Mouse (Mus musculus) MEL-GATA-1-ER (cell line): Measurements from ENCODE around the gene Smyd3.

Experiments
- DNase-seq: peaks from one replicate; pipeline ENCODE4 v3.0.0-alpha.2; 2012; ENCODE audit warnings: low read depth; ENCODE audit errors: extremely low read depth

The Smyd3 gene

GRCm38 (mm10) chr1:179295626-179296025 lies 222.2 kb downstream of the Smyd3 start:
- DNase-seq: no peak

DNA sequence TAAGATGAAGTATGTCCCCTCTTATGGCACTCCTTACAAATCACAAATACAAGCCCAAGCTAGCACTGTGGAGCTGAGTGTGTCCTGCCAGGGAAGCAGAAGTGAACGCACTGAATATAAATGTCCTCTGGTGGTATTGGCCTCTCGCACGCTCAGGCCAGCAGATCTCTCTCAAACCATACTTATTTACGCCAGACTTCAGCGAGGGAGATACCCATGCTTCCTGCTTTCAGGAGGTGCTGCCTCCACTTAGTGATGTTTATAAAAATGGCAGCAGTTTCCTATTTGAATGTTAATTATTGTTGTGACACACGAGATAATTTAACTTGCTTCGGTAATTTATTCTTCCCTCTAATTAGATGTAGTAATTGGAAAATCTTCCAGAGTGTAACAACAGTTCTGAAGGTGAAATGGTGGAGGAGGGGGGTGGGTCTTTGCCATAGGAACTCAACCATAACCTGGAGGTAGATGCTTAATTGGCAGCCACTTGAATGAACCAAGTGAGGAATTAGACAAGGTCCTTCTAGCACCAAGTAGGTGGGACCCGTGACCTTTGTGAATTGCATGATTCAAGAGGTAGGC lies 224.0 kb downstream of the Smyd3 start:
- DNase-seq: no peak

- DNase-seq: peak; percentile 21
Measured at GRCm38 (mm10) chr1:179290181-179290580, 227.7 kb downstream of the Smyd3 start.

DNA sequence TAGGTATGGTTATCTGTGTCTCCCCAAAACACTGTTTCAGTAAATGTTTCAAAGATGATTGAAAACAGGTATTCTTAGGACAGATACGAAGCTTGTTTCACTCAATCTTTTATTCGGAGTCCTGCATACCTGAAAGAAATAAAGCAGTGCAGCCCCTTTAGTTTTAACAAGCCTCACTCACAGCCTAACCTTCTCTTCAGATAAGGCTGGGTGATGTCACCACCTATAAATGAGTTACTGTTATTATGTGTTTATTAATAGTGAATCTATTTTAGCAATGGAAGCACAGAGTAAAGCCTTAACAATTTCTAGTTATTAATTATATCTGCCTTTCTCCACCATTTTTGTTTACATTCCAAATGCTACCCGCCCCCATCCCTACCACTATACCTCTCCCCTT lies 228.1 kb downstream of the Smyd3 start:
- no peak for DNase-seq

DNA sequence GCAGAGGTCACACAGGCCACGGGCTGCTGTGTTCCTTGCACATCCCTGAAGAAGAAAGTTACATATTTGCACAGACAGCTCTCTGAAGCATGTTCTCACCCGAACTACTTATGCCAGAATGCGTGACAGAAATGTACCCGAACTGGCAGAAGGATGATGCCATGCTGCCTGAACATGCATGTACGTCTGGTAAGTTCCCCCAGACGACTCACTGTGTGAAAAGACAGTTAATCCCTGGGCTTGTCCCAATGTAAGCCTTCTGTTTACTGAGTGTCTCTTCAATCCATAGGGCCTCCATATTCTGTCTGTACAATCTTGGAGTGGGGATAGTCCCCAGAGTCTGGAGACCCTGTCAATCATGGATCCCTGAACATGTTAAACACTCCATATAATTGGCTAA lies 231.1 kb downstream of the Smyd3 start:
- no peak for DNase-seq

DNA sequence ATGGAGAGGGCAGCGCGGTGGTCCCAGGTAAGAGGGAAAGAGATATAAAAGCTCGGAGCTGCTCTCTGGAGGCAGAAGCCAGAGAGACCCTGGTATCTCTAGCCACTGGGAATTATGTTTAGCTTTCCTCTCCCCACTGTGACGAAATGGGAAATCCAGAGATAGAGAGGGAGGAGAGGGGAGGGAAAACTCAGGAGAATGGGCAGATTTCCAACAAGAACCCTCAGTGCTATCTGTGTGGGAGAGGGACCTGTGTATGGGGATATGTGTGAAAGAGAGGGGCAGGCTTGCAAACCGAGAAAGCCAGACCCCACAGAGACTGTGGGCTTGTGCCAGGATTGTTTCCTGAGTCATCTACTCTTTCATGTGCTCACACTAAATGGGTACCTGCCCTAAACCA lies 235.0 kb downstream of the Smyd3 start:
- DNase-seq: no peak

GRCm38 (mm10) chr1:179281401-179282121 lies 236.3 kb downstream of the Smyd3 start:
- DNase-seq: no peak

DNA sequence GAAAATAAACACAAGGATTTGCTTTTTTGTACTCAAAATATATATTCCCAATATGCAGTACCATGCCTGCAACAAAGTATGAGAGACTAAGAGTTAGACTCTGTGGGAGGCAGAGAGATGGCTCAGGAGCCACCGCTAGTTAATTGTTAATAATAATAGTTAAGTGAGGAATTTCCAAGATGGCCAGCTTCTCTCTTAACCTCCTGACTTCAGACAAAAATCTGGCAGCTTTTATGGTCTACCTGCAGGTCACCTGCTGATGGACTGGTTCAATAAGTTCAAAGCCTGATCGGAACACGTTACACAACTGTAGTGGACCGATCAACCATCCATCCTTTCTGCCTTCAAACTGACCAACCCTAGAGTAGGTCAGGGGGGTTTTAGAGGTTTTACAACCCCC lies 238.7 kb downstream of the Smyd3 start:
- no peak for DNase-seq

- no peak for DNase-seq
Measured at GRCm38 (mm10) chr1:179277346-179277745, 240.5 kb downstream of the Smyd3 start.

- no peak for DNase-seq
Measured at GRCm38 (mm10) chr1:179276866-179277265, 241.0 kb downstream of the Smyd3 start.

- DNase-seq: no peak
Measured at GRCm38 (mm10) chr1:179272926-179273325, 244.9 kb downstream of the Smyd3 start.

GRCm38 (mm10) chr1:179272351-179272750 lies 245.5 kb downstream of the Smyd3 start:
- no peak for DNase-seq

GRCm38 (mm10) chr1:179266936-179267335 lies 250.9 kb downstream of the Smyd3 start:
- no peak for DNase-seq

DNA sequence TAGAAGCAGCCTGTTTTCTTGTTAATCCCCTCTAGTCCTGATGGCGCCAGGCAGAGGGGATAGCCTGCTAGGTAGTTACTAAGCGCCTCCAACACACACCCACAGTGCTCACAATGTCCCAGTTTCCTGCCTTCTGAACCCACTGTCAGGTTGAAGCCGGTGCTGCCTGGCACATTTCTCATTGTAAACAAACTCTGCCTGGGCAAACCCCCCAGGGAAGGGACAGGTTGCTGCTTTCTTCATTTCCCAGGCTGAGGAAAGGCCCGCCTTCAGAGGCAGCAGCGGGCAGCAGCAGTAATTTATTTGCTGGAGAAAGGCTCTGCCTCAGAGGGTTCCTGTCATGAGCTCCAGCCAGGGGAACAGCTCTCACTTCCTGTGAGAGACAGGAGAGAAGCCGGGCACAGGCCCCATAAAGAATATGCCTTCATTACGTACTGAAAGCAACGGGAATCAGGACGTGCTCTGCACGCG lies 256.3 kb downstream of the Smyd3 start:
- DNase-seq: no peak

- no peak for DNase-seq
Measured at GRCm38 (mm10) chr1:179255826-179256512, 261.9 kb downstream of the Smyd3 start.

DNA sequence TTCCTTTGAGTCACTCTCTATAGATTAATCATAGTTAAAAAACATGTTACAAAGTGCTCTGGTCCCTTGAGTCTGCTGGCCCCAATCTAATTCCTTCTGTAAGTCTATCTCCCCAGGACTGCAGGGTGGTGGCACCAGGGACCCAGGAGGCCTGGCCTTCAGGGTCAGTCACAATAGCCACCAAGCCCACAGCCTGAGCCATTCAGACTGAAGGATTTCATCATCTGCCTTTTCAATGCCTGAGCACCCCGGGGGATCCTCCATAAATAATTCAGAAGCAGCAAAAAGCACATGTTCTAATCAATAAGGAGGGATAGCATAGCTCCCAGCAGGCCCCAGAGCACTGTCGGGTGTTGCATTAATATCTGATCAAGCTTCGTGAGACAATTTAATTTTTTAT lies 263.3 kb downstream of the Smyd3 start:
- no peak for DNase-seq

DNA sequence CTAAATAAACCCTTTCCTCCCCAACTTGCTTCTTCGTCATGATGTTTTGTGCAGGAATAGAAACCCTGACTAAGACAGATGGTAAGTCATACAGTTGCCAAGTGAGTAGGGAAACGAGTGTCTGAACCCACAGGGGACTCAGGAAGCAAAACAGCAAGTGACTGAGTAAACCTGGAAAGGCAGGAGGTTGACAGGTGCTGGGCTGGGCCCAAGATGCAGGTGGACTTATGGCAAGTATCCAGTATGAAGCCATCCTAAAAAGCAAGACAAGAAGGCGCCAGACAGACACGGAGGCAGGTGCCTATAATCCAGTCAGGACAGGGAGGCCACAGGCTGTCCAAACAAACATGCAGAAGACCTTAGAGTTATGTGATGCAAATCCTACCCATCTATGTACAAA lies 265.2 kb downstream of the Smyd3 start:
- DNase-seq: no peak

GRCm38 (mm10) chr1:179250388-179250787 lies 267.5 kb downstream of the Smyd3 start:
- DNase-seq: no peak

DNA sequence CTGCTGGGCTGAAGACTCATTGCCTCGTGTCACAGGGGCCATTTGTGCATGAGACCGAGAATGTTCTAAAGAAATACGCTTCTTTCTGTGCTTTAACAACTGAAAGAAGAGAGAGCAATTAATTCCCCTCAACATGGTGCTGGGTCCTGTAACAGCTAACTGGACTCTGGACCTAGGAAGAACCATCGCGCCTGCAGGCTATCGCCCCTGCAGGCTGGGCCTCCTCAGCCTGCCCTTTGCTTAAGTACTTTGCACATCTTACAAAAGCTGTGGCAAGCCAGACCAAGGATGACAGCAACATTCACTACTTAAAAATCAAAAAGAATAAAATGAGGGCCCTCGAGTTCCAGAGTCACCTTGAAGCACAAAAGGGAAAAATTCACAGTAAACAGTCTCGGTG lies 274.3 kb downstream of the Smyd3 start:
- DNase-seq: no peak

- no peak for DNase-seq
Measured at GRCm38 (mm10) chr1:179240663-179241279, 277.1 kb downstream of the Smyd3 start.

DNA sequence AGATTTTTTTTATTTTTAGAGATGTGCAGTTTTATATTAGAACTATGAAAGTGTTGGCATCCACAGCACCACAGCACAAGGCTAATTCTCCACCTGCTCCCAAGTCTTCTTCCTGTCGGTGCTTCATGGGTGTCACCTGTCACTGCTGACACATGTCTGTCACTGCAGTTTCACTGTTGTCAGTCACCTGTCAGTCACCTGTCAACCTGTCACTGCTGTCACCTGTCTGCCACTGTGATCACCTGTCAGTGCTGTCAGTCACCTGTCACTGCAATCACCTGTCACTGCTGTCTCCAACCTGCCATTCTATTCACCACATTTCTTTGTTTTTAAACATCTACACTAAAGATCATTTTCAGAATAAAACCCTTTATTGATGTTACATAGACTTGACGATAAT lies 279.2 kb downstream of the Smyd3 start:
- no peak for DNase-seq

DNA sequence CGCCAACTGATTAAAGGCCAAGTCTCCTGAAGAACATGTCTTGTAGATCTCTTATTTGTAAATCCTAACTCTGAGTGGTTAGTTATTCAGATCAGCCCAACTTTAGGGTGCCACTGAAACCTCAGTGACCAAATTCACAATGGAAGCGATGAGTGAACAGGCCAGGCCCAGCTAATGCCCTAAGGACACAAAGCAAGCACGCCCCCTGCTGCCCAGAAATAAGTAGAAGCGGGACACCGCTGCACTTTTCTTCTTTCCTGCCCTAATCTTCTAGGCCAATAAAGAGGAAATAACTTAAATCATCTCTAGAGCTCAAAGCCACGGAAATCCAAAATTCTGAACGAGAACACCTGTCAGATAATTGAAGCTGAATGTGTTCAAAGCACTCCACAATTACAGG lies 279.9 kb downstream of the Smyd3 start:
- DNase-seq: peak; percentile 18
